ENCODE assay signal across 9 mouse cellular contexts in the genomic region with DNA sequence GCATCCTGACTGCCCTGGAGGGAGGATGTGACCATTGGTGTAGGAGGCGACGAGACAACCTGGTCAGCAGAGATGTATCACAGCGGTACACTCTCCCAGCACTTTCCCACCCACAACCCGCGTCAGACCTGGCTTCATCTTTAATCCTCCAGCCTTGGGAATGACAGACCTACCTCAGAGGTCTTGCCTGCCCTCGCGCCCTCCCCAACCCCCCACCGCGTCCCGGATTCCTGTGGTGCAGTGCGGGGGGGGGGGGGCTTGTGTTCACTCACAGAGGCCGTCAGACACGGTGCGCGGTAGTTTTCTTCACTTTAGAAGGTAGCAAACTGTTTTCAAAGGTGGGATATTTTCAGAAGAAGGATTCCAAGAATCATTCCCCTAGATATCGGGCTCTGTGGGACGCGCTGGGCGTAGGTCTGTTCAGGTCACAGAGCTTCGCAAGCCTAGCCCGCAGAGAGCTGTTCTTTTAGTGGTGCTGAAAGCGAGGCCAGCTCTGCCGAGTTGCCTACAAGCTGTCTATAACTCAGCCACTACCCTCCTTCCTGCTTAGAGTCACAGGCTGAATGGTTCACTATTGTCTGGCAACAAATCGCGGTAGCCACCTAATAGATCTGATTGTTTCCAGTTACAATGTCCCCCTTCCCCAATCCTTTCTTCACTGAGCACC.
DNase-seq lines count a peak whose midpoint lies in the region; ATAC-seq and TF ChIP-seq lines count a peak whose summit lies in the region.
"Had no signal": no experiment of that assay in that cellular context is flagged by ENCODE, and none has a peak within 500 bp of the region (broad histone marks: within the 10 kb centered on the region; RNA-seq: fewer than 3 reads in every experiment).

No protein-coding gene starts in this region.

- H3K36me3 ChIP-seq in hindbrain, embryonic 10.5 days, result no peaks in the 10 kb centered on the region
- H3K36me3 ChIP-seq in hindbrain, embryonic 14.5 days (replicated peaks; ENCODE audit: control insufficient read depth, insufficient read depth), result no peaks in the 10 kb centered on the region
- H3K36me3 ChIP-seq in stomach, postnatal 0 days (ENCODE audit: control insufficient read depth, insufficient read depth, low read length), result no peaks in the 10 kb centered on the region

- DNase-seq in hindbrain, embryonic 10.5 days (ENCODE audit: low spot score), result peak; percentile 70
- DNase-seq in hindbrain, embryonic 14.5 days (ENCODE audit: low spot score), result no peak
- peak; percentile 41 for DNase-seq in thymus, postnatal 4 days
- DNase-seq in thymus, postnatal 36 days, result no peak
- peak; percentile 69 for DNase-seq in stomach, postnatal 0 days (ENCODE audit: low spot score)
- no peak for DNase-seq in right cerebral cortex, postnatal 4 days
- DNase-seq in cerebellum, postnatal 4 days (ENCODE audit: low spot score in 2 of 2), result no peak
- DNase-seq: cerebellum, adult 9-10 months had no signal

- peaks cover 100% of the 10 kb centered on the region for H3K27me3 ChIP-seq in hindbrain, embryonic 10.5 days (ENCODE audit: insufficient read depth, poor library complexity, severe bottlenecking)
- peaks cover 47% of the 10 kb centered on the region for H3K27me3 ChIP-seq in hindbrain, embryonic 14.5 days (ENCODE audit: control insufficient read depth, insufficient read depth, low read length)
- peaks cover 5% of the 10 kb centered on the region; the same call in 1 of the 2 replicates for H3K27me3 ChIP-seq in stomach, postnatal 0 days (ENCODE audit: control insufficient read depth, insufficient read depth, low read length)

- no peak overlapping the region for H3K9ac ChIP-seq in hindbrain, embryonic 14.5 days
- no peak overlapping the region for H3K9ac ChIP-seq in stomach, postnatal 0 days (ENCODE audit: low read length)

- 2% methylated on average over 25 of the region's 25 CpGs for WGBS in hindbrain, embryonic 10.5 days
- 6% methylated on average over 25 of the region's 25 CpGs for WGBS in hindbrain, embryonic 14.5 days
- WGBS in stomach, postnatal 0 days, result 2% methylated on average over 25 of the region's 25 CpGs

- H3K4me3 ChIP-seq in hindbrain, embryonic 10.5 days, result peak overlapping the region; percentile 20
- H3K4me3 ChIP-seq in hindbrain, embryonic 14.5 days (replicated peaks; ENCODE audit: low read length), result no peak overlapping the region
- H3K4me3 ChIP-seq in stomach, postnatal 0 days (ENCODE audit: low read depth, low read length), result no peak overlapping the region

- H3K4me2 ChIP-seq in hindbrain, embryonic 14.5 days (replicated peaks), result no peak overlapping the region; the same call in 1 of the 2 replicates
- no peak overlapping the region for H3K4me2 ChIP-seq in stomach, postnatal 0 days (replicated peaks; ENCODE audit: low read depth)

- H3K9me3 ChIP-seq in hindbrain, embryonic 10.5 days, result no peaks in the 10 kb centered on the region
- H3K9me3 ChIP-seq in hindbrain, embryonic 14.5 days (ENCODE audit: control insufficient read depth, low read length), result no peaks in the 10 kb centered on the region
- H3K9me3 ChIP-seq in stomach, postnatal 0 days (ENCODE audit: control insufficient read depth, low read length), result no peaks in the 10 kb centered on the region

- no peak for ATAC-seq in hindbrain, embryonic 14.5 days (ENCODE audit: low FRiP score)
- 0 out of 2 replicates have a peak, but pooled peaks have one; percentile 33 for ATAC-seq in granulocyte monocyte progenitor cell, adult 5-6 weeks (replicated peaks; ENCODE audit: poor library complexity, severe bottlenecking)
- ATAC-seq in stomach, postnatal 0 days (ENCODE audit: low FRiP score, low TSS enrichment), result 0 out of 2 replicates have a peak, but pooled peaks have one; percentile 42

- no peak for TF ChIP-seq EP300 in stomach, postnatal 0 days (optimal IDR thresholded peaks at IDR 0.05)

- H3K27ac ChIP-seq in hindbrain, embryonic 10.5 days, result no peak overlapping the region
- H3K27ac ChIP-seq in hindbrain, embryonic 14.5 days, result no peak overlapping the region
- no peak overlapping the region for H3K27ac ChIP-seq in stomach, postnatal 0 days (replicated peaks)

- no peak for TF ChIP-seq CTCF in stomach, postnatal 0 days (IDR thresholded peaks at IDR 0.05; ENCODE audit: low read depth)

- H3K4me1 ChIP-seq in hindbrain, embryonic 10.5 days (replicated peaks), result peaks cover 23% of the 10 kb centered on the region
- H3K4me1 ChIP-seq in hindbrain, embryonic 14.5 days (replicated peaks; ENCODE audit: control insufficient read depth, insufficient read depth, low read length), result peaks cover 10% of the 10 kb centered on the region; the same call in 1 of the 2 replicates
- H3K4me1 ChIP-seq in stomach, postnatal 0 days (replicated peaks; ENCODE audit: control insufficient read depth, insufficient read depth), result no peaks in the 10 kb centered on the region

Comparison
In these comparisons a context has a peak if more than half of its experiments do, and no peak if none do; other contexts are left out.
1. DNase-seq: peak in hindbrain, embryonic 10.5 days (single experiment), thymus, postnatal 4 days (single experiment) and stomach, postnatal 0 days (single experiment); none in hindbrain, embryonic 14.5 days (single experiment), thymus, postnatal 36 days (0 of 2), right cerebral cortex, postnatal 4 days (single experiment) and cerebellum, postnatal 4 days (0 of 2).